In genomic region chr4:125865057-125865456, GRCm38 (mm10) we compare ENCODE assay signal across 21 mouse cellular contexts.
DNase-seq lines count a peak whose midpoint lies in the region; ATAC-seq lines count a peak whose summit lies in the region.
"Had no signal": no experiment of that assay in that cellular context is flagged by ENCODE, and none has a peak within 500 bp of the region (broad histone marks: within the 10 kb centered on the region; RNA-seq: fewer than 3 reads in every experiment).

No protein-coding gene starts in this region.

- intact Hi-C loops in gastrocnemius, postnatal 36 days (cut with DNase I), result no loop called here

- ATAC-seq in neural tube, embryonic 13.5 days (ENCODE audit: low read depth), result 0 out of 2 replicates have a peak, but pooled peaks have one; percentile 27
- ATAC-seq in limb, embryonic 13.5 days (ENCODE audit: low FRiP score, low read depth), result peak; percentile 54; the same call in 1 of the 2 replicates
- ATAC-seq: CD4-positive, CD25-positive, alpha-beta regulatory T cell, adult 4 months; forebrain, embryonic 15.5 days had no signal

- WGBS in neural tube, embryonic 13.5 days, result 33% methylated on average over 8 of the region's 8 CpGs
- 7% methylated on average over 8 of the region's 8 CpGs for WGBS in limb, embryonic 13.5 days

- no peak overlapping the region for H3K4me3 ChIP-seq in neural tube, embryonic 13.5 days
- no peak overlapping the region for H3K4me3 ChIP-seq in limb, embryonic 13.5 days
- H3K4me3 ChIP-seq: embryonic facial prominence, embryonic 12.5 days; forebrain, embryonic 15.5 days; heart, embryonic 15.5 days; hindbrain, embryonic 10.5 days; hindbrain, embryonic 15.5 days had no signal

- no peaks in the 10 kb centered on the region for H3K9me3 ChIP-seq in neural tube, embryonic 13.5 days
- no peaks in the 10 kb centered on the region for H3K9me3 ChIP-seq in limb, embryonic 13.5 days
- H3K9me3 ChIP-seq: embryonic facial prominence, embryonic 12.5 days; forebrain, embryonic 15.5 days; heart, embryonic 15.5 days; hindbrain, embryonic 10.5 days; hindbrain, embryonic 15.5 days had no signal

- no peak overlapping the region for H3K9ac ChIP-seq in neural tube, embryonic 13.5 days
- no peak overlapping the region for H3K9ac ChIP-seq in limb, embryonic 13.5 days
- H3K9ac ChIP-seq: embryonic facial prominence, embryonic 12.5 days; forebrain, embryonic 15.5 days; heart, embryonic 15.5 days; hindbrain, embryonic 15.5 days had no signal

- H3K27ac ChIP-seq in neural tube, embryonic 13.5 days (replicated peaks), result no peak overlapping the region
- H3K27ac ChIP-seq in limb, embryonic 13.5 days, result no peak overlapping the region
- H3K27ac ChIP-seq: embryonic facial prominence, embryonic 12.5 days; forebrain, embryonic 15.5 days; heart, embryonic 15.5 days; hindbrain, embryonic 10.5 days; hindbrain, embryonic 15.5 days had no signal

- DNase-seq in embryo, embryonic 10.5 days (ENCODE audit: low spot score), result peak; percentile 38
- DNase-seq in embryo, embryonic 9.5 days (ENCODE audit: extremely low spot score), result no peak
- no peak for DNase-seq in neural tube, embryonic 10.5 days (ENCODE audit: extremely low spot score, low spot score)
- DNase-seq in layer of hippocampus, postnatal 36 days, result no peak
- no peak for DNase-seq in gastrocnemius, postnatal 36 days
- DNase-seq: adrenal gland, adult 2 months; adrenal gland, postnatal 25 days; B cell, adult 2 months; cerebellum, adult 18-20 months; cerebellum, adult 9-11 months; cerebellum, postnatal 36 days; heart, adult 18-20 months had no signal

- H3K4me2 ChIP-seq in neural tube, embryonic 13.5 days, result no peak overlapping the region
- no peak overlapping the region for H3K4me2 ChIP-seq in limb, embryonic 13.5 days (replicated peaks)
- H3K4me2 ChIP-seq: embryonic facial prominence, embryonic 12.5 days; forebrain, embryonic 15.5 days; heart, embryonic 11.5 days; heart, embryonic 15.5 days; hindbrain, embryonic 15.5 days had no signal

- peaks cover 5% of the 10 kb centered on the region; the same call in 1 of the 2 replicates for H3K27me3 ChIP-seq in neural tube, embryonic 13.5 days
- H3K27me3 ChIP-seq in limb, embryonic 13.5 days, result 0 out of 2 replicates have a peak, but pooled peaks cover 3% of the 10 kb centered on the region
- H3K27me3 ChIP-seq: embryonic facial prominence, embryonic 12.5 days; forebrain, embryonic 15.5 days; hindbrain, embryonic 15.5 days had no signal

- H3K4me1 ChIP-seq in neural tube, embryonic 13.5 days (replicated peaks), result peaks cover 9% of the 10 kb centered on the region; the same call in 1 of the 2 replicates
- H3K4me1 ChIP-seq in limb, embryonic 13.5 days, result peaks cover 23% of the 10 kb centered on the region
- H3K4me1 ChIP-seq: heart, embryonic 15.5 days had no signal

- H3K36me3 ChIP-seq in neural tube, embryonic 13.5 days, result no peaks in the 10 kb centered on the region
- no peaks in the 10 kb centered on the region for H3K36me3 ChIP-seq in limb, embryonic 13.5 days
- H3K36me3 ChIP-seq: embryonic facial prominence, embryonic 12.5 days; forebrain, embryonic 15.5 days; heart, embryonic 15.5 days; hindbrain, embryonic 10.5 days; hindbrain, embryonic 15.5 days had no signal
